Mouse (Mus musculus): Measurements from ENCODE around the gene Fam178b. TPM values are rescaled to one million over a fixed set of nuclear protein-coding genes. Genes with fewer than 3 reads are reported as not detected.

The Fam178b gene
- polyA plus RNA-seq, 1 experiment from 2014 or later = 1.1 TPM

- no peak for ATAC-seq (ENCODE audit: insufficient number of reproducible peaks, insufficient read depth, low FRiP score, low read depth)
- H3K9ac ChIP-seq (replicated peaks; ENCODE audit: low read depth, low read length) = no peak overlapping the region
- WGBS = 71% methylated on average over 8 of the region's 8 CpGs
- no peaks in the 10 kb centered on the region for H3K36me3 ChIP-seq (ENCODE audit: control insufficient read depth, insufficient read depth, low read length)
- H3K27ac ChIP-seq (ENCODE audit: low read length) = no peak overlapping the region
- H3K4me3 ChIP-seq (ENCODE audit: low read depth, low read length) = no peak overlapping the region
- H3K27me3 ChIP-seq (ENCODE audit: control insufficient read depth, insufficient read depth, low read length) = no peaks in the 10 kb centered on the region
- H3K4me2 ChIP-seq (replicated peaks; ENCODE audit: low read depth, low read length) = no peak overlapping the region
- peaks cover 30% of the 10 kb centered on the region for H3K4me1 ChIP-seq (ENCODE audit: control insufficient read depth, insufficient read depth, low read length)
- no peaks in the 10 kb centered on the region for H3K9me3 ChIP-seq (ENCODE audit: control insufficient read depth, low read depth, low read length)
These were observed 99.4 kb downstream of the Fam178b start for GRCm38 (mm10) chr1:36583408-36584116.

- ATAC-seq (ENCODE audit: insufficient number of reproducible peaks, insufficient read depth, low FRiP score, low read depth) = no peak
- no peaks in the 10 kb centered on the region for H3K9me3 ChIP-seq (ENCODE audit: control insufficient read depth, low read depth, low read length)
- 74% methylated on average over 8 of the region's 8 CpGs for WGBS
These were observed 100.8 kb downstream of the Fam178b start for GRCm38 (mm10) chr1:36582211-36582610.

GRCm38 (mm10) chr1:36581260-36581659, 101.7 kb downstream of the Fam178b start:
- H3K4me2 ChIP-seq (replicated peaks; ENCODE audit: low read depth, low read length) = no peak overlapping the region
- H3K9ac ChIP-seq (replicated peaks; ENCODE audit: low read depth, low read length) = no peak overlapping the region
- H3K36me3 ChIP-seq (ENCODE audit: control insufficient read depth, insufficient read depth, low read length) = no peaks in the 10 kb centered on the region
- H3K9me3 ChIP-seq (ENCODE audit: control insufficient read depth, low read depth, low read length) = no peaks in the 10 kb centered on the region
- H3K4me1 ChIP-seq (ENCODE audit: control insufficient read depth, insufficient read depth, low read length) = peaks cover 25% of the 10 kb centered on the region
- no peaks in the 10 kb centered on the region for H3K27me3 ChIP-seq (ENCODE audit: control insufficient read depth, insufficient read depth, low read length)
- peak overlapping the region; percentile 94; the same call in 1 of the 2 replicates for H3K27ac ChIP-seq (ENCODE audit: low read length)
- no peak overlapping the region for H3K4me3 ChIP-seq (ENCODE audit: low read depth, low read length)
- ATAC-seq (ENCODE audit: insufficient number of reproducible peaks, insufficient read depth, low FRiP score, low read depth) = no peak
- WGBS = 83% methylated on average over 5 of the region's 5 CpGs

More at GRCm38 (mm10) chr1:36582211-36582610, 100.8 kb downstream of the Fam178b start:
- Histone ChIP-seq H3K4me3 (ENCODE audit: low read depth, low read length) (no peak overlapping the region), H3K27me3 (ENCODE audit: control insufficient read depth, insufficient read depth, low read length) (no peaks in the 10 kb centered on the region), H3K36me3 (ENCODE audit: control insufficient read depth, insufficient read depth, low read length) (no peaks in the 10 kb centered on the region), H3K4me2 (replicated peaks; ENCODE audit: low read depth, low read length) (no peak overlapping the region), H3K9ac (replicated peaks; ENCODE audit: low read depth, low read length) (no peak overlapping the region), H3K27ac (ENCODE audit: low read length) (no peak overlapping the region), H3K4me1 (ENCODE audit: control insufficient read depth, insufficient read depth, low read length) (peaks cover 20% of the 10 kb centered on the region)

GRCm38 (mm10) chr1:36580384-36581207, 102.4 kb downstream of the Fam178b start:
- Histone ChIP-seq H3K9ac (replicated peaks; ENCODE audit: low read depth, low read length) (no peak overlapping the region; the same call in 1 of the 2 replicates), H3K4me3 (ENCODE audit: low read depth, low read length) (no peak overlapping the region), H3K4me2 (replicated peaks; ENCODE audit: low read depth, low read length) (peak overlapping the region; percentile 37), H3K27me3 (ENCODE audit: control insufficient read depth, insufficient read depth, low read length) (no peaks in the 10 kb centered on the region), H3K36me3 (ENCODE audit: control insufficient read depth, insufficient read depth, low read length) (no peaks in the 10 kb centered on the region), H3K27ac (ENCODE audit: low read length) (peak overlapping the region; percentile 94), H3K4me1 (ENCODE audit: control insufficient read depth, insufficient read depth, low read length) (peaks cover 30% of the 10 kb centered on the region), H3K9me3 (ENCODE audit: control insufficient read depth, low read depth, low read length) (no peaks in the 10 kb centered on the region)
- peak; percentile 93 for ATAC-seq (ENCODE audit: insufficient number of reproducible peaks, insufficient read depth, low FRiP score, low read depth)
- WGBS = 2% methylated on average over 17 of the region's 17 CpGs

- H3K4me1 ChIP-seq (ENCODE audit: control insufficient read depth, insufficient read depth, low read length) = peaks cover 32% of the 10 kb centered on the region
- 22% methylated on average over 6 of the region's 6 CpGs for WGBS
- no peak overlapping the region for H3K4me3 ChIP-seq (ENCODE audit: low read depth, low read length)
- ATAC-seq (ENCODE audit: insufficient number of reproducible peaks, insufficient read depth, low FRiP score, low read depth) = peak; percentile 73
- no peaks in the 10 kb centered on the region for H3K9me3 ChIP-seq (ENCODE audit: control insufficient read depth, low read depth, low read length)
- H3K4me2 ChIP-seq (replicated peaks; ENCODE audit: low read depth, low read length) = peak overlapping the region; percentile 37
- H3K27ac ChIP-seq (ENCODE audit: low read length) = peak overlapping the region; percentile 94
- H3K27me3 ChIP-seq (ENCODE audit: control insufficient read depth, insufficient read depth, low read length) = no peaks in the 10 kb centered on the region
- no peaks in the 10 kb centered on the region for H3K36me3 ChIP-seq (ENCODE audit: control insufficient read depth, insufficient read depth, low read length)
- H3K9ac ChIP-seq (replicated peaks; ENCODE audit: low read depth, low read length) = no peak overlapping the region; the same call in 1 of the 2 replicates
These were observed 103.0 kb downstream of the Fam178b start for GRCm38 (mm10) chr1:36579974-36580383.

- Histone ChIP-seq H3K4me3 (ENCODE audit: low read depth, low read length) (no peak overlapping the region), H3K4me2 (replicated peaks; ENCODE audit: low read depth, low read length) (no peak overlapping the region), H3K9ac (replicated peaks; ENCODE audit: low read depth, low read length) (no peak overlapping the region), H3K27me3 (ENCODE audit: control insufficient read depth, insufficient read depth, low read length) (no peaks in the 10 kb centered on the region), H3K27ac (ENCODE audit: low read length) (no peak overlapping the region), H3K36me3 (ENCODE audit: control insufficient read depth, insufficient read depth, low read length) (no peaks in the 10 kb centered on the region), H3K9me3 (ENCODE audit: control insufficient read depth, low read depth, low read length) (no peaks in the 10 kb centered on the region), H3K4me1 (ENCODE audit: control insufficient read depth, insufficient read depth, low read length) (peaks cover 54% of the 10 kb centered on the region)
- 60% methylated on average over 6 of the region's 6 CpGs for WGBS
- no peak for ATAC-seq (ENCODE audit: insufficient number of reproducible peaks, insufficient read depth, low FRiP score, low read depth)
These were observed 105.8 kb downstream of the Fam178b start for GRCm38 (mm10) chr1:36576991-36577675.

- no peak overlapping the region for H3K9ac ChIP-seq (replicated peaks; ENCODE audit: low read depth, low read length)
- peaks cover 47% of the 10 kb centered on the region for H3K4me1 ChIP-seq (ENCODE audit: control insufficient read depth, insufficient read depth, low read length)
- H3K27ac ChIP-seq (ENCODE audit: low read length) = no peak overlapping the region; the same call in 1 of the 2 replicates
- no peak overlapping the region for H3K4me3 ChIP-seq (ENCODE audit: low read depth, low read length)
- H3K9me3 ChIP-seq (ENCODE audit: control insufficient read depth, low read depth, low read length) = no peaks in the 10 kb centered on the region
- ATAC-seq (ENCODE audit: insufficient number of reproducible peaks, insufficient read depth, low FRiP score, low read depth) = no peak
- 54% methylated on average over 6 of the region's 6 CpGs for WGBS
- H3K27me3 ChIP-seq (ENCODE audit: control insufficient read depth, insufficient read depth, low read length) = no peaks in the 10 kb centered on the region
- H3K4me2 ChIP-seq (replicated peaks; ENCODE audit: low read depth, low read length) = no peak overlapping the region
- H3K36me3 ChIP-seq (ENCODE audit: control insufficient read depth, insufficient read depth, low read length) = no peaks in the 10 kb centered on the region
These were observed 107.6 kb downstream of the Fam178b start for GRCm38 (mm10) chr1:36575347-36575746.
